Mouse (Mus musculus): ENCODE data around the gene Bag5.

- TF ChIP-seq CTCF (IDR thresholded peaks at IDR 0.05; ENCODE audit: low read depth) (no peak), EP300 (IDR thresholded peaks at IDR 0.05; ENCODE audit: low read depth) (no peak)
These were observed 13.0 kb upstream of the Bag5 start for GRCm38 (mm10) chr12:111726122-111726463.

All from liver, embryonic 14.5 days (tissue).